Mouse (Mus musculus) hindbrain, embryonic 11.5 days (tissue): Measurements from ENCODE around the gene Daam1. TPM values are rescaled to one million over a fixed set of nuclear protein-coding genes. Genes with fewer than 3 reads are reported as not detected.

Experiments used
- ATAC-seq: fragments of 200-750 bp; cut with Nextera tagmentation; 2 replicates; pipeline ENCODE4 v1.8.0; 2017; ENCODE audit warnings: mild to moderate bottlenecking, moderate TSS enrichment, moderate library complexity; ENCODE audit not compliant: low FRiP score
- DNase-seq: peaks from one replicate; pipeline ENCODE4 v3.0.0-alpha.2; 2015; ENCODE audit warnings: low spot score
- H3K27ac ChIP-seq: fragments of 300-500 bp; sonication (generic); 2 replicates; pipeline ENCODE4 v1.5.1; 2014; ENCODE audit warnings: mild to moderate bottlenecking, low read depth, low read length
- H3K27me3 ChIP-seq: fragments of 300-500 bp; sonication (generic); 2 replicates; pipeline ENCODE4 v1.6.1; 2014; ENCODE audit warnings: mild to moderate bottlenecking, low read length, moderate library complexity, mixed read lengths; ENCODE audit not compliant: control insufficient read depth, insufficient read depth
- H3K36me3 ChIP-seq: fragments of 300-500 bp; sonication (generic); 2 replicates; pipeline ENCODE4 v1.6.1; 2014; ENCODE audit warnings: mild to moderate bottlenecking, low read length, moderate library complexity, mixed read lengths; ENCODE audit not compliant: control insufficient read depth, insufficient read depth
- H3K4me1 ChIP-seq: fragments of 300-500 bp; sonication (generic); replicated peaks from 2 replicates; pipeline ENCODE4 v1.6.1; 2014; ENCODE audit warnings: low read length, mixed read lengths; ENCODE audit not compliant: control insufficient read depth, insufficient read depth
- H3K4me2 ChIP-seq: fragments of 300-500 bp; sonication (generic); replicated peaks from 2 replicates; pipeline ENCODE4 v1.6.1; 2014; ENCODE audit warnings: mild to moderate bottlenecking, low read depth, low read length
- H3K4me3 ChIP-seq: fragments of 300-500 bp; sonication (generic); 2 replicates; pipeline ENCODE4 v1.5.1; 2014; ENCODE audit warnings: low read depth, low read length
- H3K9ac ChIP-seq: fragments of 300-500 bp; sonication (generic); 2 replicates; pipeline ENCODE4 v1.6.1; 2014; ENCODE audit warnings: low read depth, low read length
- H3K9me3 ChIP-seq: fragments of 300-500 bp; sonication (generic); 2 replicates; pipeline ENCODE4 v1.6.1; 2016; ENCODE audit warnings: low read length; ENCODE audit not compliant: control insufficient read depth
- WGBS: fragments of 180-500 bp; shearing (Covaris S2); extraction: QIAGEN DNeasy Blood & Tissue Kit; methylation state at CpG from one replicate; pipeline ENCODE4 v1.1.7; 2014; 5-methylcytosine and 5-hydroxymethylcytosine counted together
- polyA plus RNA-seq: library from polyadenylated mRNA; unstranded; fragments of >200 nt; fragmentation: Nextera tagmentation; extraction: Ambion mirVana; gene quantifications from 2 replicates; pipeline ENCODE4 v1.2.1, GENCODE M21; 2014

Gene Daam1
- polyA plus RNA-seq, 1 experiment from 2014 or later: 30.9 TPM

DNA sequence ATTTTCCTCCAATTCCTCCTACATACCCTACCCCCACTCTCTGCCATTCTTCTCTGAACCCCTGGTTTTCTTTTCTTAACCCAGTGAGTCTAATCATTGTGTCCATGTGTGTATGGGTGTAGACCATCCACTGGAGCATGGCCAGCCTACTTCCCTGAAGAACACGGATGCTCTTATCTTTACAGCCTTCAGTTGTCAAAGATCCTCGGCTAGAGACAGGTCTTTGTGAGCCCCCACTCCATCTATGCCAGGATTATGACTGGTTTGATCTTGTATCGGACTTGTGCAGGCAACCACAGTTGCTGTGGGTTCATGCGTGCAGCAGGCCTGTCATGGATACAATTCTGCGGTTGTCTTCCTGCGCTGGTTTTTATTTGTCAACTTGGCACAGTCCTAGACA lies 71.0 kb downstream of the Daam1 start:
- Histone ChIP-seq H3K9me3 (no peaks in the 10 kb centered on the region), H3K36me3 (no peaks in the 10 kb centered on the region), H3K4me1 (no peaks in the 10 kb centered on the region), H3K27ac (no peak overlapping the region), H3K4me3 (no peak overlapping the region), H3K27me3 (no peaks in the 10 kb centered on the region), H3K4me2 (no peak overlapping the region), H3K9ac (no peak overlapping the region)
- DNase-seq: no peak
- 96% methylated on average over 6 of the region's 6 CpGs for WGBS
- ATAC-seq: no peak

DNA sequence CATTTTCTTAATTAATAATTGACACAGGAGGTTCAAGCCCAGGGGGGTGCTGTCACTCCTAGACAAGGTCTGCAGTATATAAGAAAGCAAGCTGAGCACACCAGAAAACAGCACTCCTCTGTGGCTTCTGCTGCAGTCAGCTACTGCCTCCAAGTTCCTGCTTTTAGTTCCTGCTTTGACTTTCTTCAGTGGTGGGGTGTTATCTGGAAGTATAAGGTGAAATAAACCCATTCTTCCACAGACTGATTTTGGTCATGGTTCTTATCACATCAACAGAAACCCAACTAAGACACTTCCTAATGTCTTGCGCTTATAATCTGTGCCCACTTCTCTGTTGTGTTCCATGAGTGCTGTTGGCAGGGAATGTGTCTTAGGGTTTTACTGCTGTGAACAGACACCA lies 71.4 kb downstream of the Daam1 start:
- no peak for DNase-seq
- no peaks in the 10 kb centered on the region for H3K4me1 ChIP-seq
- ATAC-seq: no peak
- H3K36me3 ChIP-seq: no peaks in the 10 kb centered on the region
- H3K9ac ChIP-seq: no peak overlapping the region
- no peak overlapping the region for H3K4me3 ChIP-seq
- H3K27me3 ChIP-seq: no peaks in the 10 kb centered on the region
- 95% methylated on average over 1 of the region's 1 CpGs for WGBS
- H3K27ac ChIP-seq: no peak overlapping the region
- no peak overlapping the region for H3K4me2 ChIP-seq
- no peaks in the 10 kb centered on the region for H3K9me3 ChIP-seq

DNA sequence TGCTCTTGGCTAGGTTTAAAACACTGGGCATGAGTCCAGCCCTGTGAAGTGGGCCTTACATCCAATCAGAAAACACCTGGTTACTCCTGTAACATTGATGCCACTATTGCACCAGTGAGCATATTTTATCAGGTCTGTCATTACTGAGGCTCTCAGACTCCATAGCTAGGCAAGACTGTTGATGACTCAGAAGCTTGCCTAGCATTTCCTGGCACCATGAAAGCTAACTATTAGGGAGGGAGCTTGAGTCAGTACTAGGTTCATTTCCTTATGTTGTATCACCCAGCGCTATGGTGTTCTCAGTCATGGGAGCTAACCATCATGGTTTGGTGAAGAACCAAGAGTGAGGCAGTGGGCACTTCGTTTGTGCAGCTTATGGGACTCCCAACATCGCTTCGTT lies 72.3 kb downstream of the Daam1 start:
- H3K4me3 ChIP-seq: no peak overlapping the region
- H3K27me3 ChIP-seq: no peaks in the 10 kb centered on the region
- WGBS: 95% methylated on average over 4 of the region's 4 CpGs
- no peak overlapping the region for H3K9ac ChIP-seq
- no peak for DNase-seq
- H3K36me3 ChIP-seq: no peaks in the 10 kb centered on the region
- no peaks in the 10 kb centered on the region for H3K4me1 ChIP-seq
- H3K27ac ChIP-seq: no peak overlapping the region
- no peak for ATAC-seq
- no peaks in the 10 kb centered on the region for H3K9me3 ChIP-seq
- no peak overlapping the region for H3K4me2 ChIP-seq

- Histone ChIP-seq H3K4me3 (no peak overlapping the region), H3K4me1 (no peaks in the 10 kb centered on the region), H3K9me3 (no peaks in the 10 kb centered on the region), H3K27ac (no peak overlapping the region), H3K4me2 (no peak overlapping the region), H3K36me3 (no peaks in the 10 kb centered on the region), H3K9ac (no peak overlapping the region), H3K27me3 (no peaks in the 10 kb centered on the region)
- ATAC-seq: no peak
- 94% methylated on average over 4 of the region's 4 CpGs for WGBS
- DNase-seq: no peak
Observed at GRCm38 (mm10) chr12:71904310-71904709, 73.4 kb downstream of the Daam1 start.

DNA sequence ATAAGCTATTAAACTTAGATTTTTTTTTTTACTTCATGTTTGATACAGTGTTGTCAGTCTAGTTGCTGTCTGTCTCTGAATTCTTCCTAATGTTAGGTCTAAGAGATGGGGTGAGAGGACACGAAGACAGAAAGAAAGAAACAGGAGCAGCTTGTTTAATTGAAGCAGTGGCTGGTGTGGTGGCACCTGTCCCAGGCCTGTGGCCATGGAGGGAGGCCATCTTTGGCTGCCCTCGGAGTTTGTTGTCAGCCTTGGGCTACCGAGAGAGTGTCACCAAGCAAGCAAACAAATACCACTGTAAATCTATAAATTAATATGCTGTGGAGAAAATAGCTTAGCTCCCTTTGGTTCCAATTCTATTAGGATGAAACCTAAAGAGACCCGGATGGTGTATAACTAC lies 74.0 kb downstream of the Daam1 start:
- Histone ChIP-seq H3K4me2 (no peak overlapping the region), H3K4me1 (no peaks in the 10 kb centered on the region), H3K9ac (no peak overlapping the region), H3K36me3 (no peaks in the 10 kb centered on the region), H3K27ac (no peak overlapping the region), H3K27me3 (no peaks in the 10 kb centered on the region), H3K9me3 (no peaks in the 10 kb centered on the region), H3K4me3 (no peak overlapping the region)
- no peak for DNase-seq
- ATAC-seq: no peak
- 87% methylated on average over 4 of the region's 4 CpGs for WGBS

GRCm38 (mm10) chr12:71905640-71906320 lies 74.9 kb downstream of the Daam1 start:
- Histone ChIP-seq H3K27ac (no peak overlapping the region), H3K4me3 (no peak overlapping the region), H3K4me2 (no peak overlapping the region), H3K4me1 (no peaks in the 10 kb centered on the region), H3K9ac (no peak overlapping the region), H3K36me3 (no peaks in the 10 kb centered on the region), H3K9me3 (no peaks in the 10 kb centered on the region), H3K27me3 (no peaks in the 10 kb centered on the region)
- ATAC-seq: no peak
- 89% methylated on average over 13 of the region's 13 CpGs for WGBS
- DNase-seq: no peak

- WGBS: 93% methylated on average over 12 of the region's 12 CpGs
- no peak overlapping the region for H3K27ac ChIP-seq
- ATAC-seq (no peak), DNase-seq (no peak)
- H3K27me3 ChIP-seq: no peaks in the 10 kb centered on the region
- no peak overlapping the region for H3K9ac ChIP-seq
- no peak overlapping the region for H3K4me3 ChIP-seq
- no peak overlapping the region for H3K4me2 ChIP-seq
- H3K36me3 ChIP-seq: no peaks in the 10 kb centered on the region
- no peaks in the 10 kb centered on the region for H3K9me3 ChIP-seq
- H3K4me1 ChIP-seq: no peaks in the 10 kb centered on the region
Observed at GRCm38 (mm10) chr12:71906582-71907267, 75.8 kb downstream of the Daam1 start.

GRCm38 (mm10) chr12:71908984-71909383 lies 78.1 kb downstream of the Daam1 start:
- Histone ChIP-seq H3K4me3 (no peak overlapping the region), H3K4me1 (no peaks in the 10 kb centered on the region), H3K9me3 (no peaks in the 10 kb centered on the region), H3K27ac (no peak overlapping the region), H3K4me2 (no peak overlapping the region), H3K9ac (no peak overlapping the region), H3K27me3 (no peaks in the 10 kb centered on the region), H3K36me3 (no peaks in the 10 kb centered on the region)
- no peak for ATAC-seq
- 84% methylated on average over 5 of the region's 5 CpGs for WGBS
- no peak for DNase-seq

DNA sequence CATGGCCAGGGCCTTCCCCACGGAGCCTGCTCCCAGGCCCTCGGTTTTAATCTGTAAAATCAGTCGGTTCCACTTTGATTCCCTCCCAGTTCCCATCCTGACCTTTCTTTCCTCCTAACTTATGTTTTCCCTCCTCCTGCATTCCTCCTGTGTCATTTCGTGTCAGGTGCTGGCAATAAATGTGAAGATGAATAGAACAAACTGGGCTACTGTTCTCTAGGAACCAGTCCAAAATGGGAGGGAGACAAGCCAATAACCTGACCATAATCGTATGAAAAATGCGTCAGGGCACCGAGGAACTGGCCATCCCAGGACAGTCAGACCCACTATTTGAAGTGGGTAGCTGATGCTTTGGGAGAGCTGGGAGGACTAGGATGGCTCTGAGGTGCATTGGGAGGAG lies 79.4 kb downstream of the Daam1 start:
- Histone ChIP-seq H3K4me1 (no peaks in the 10 kb centered on the region), H3K27ac (no peak overlapping the region), H3K36me3 (no peaks in the 10 kb centered on the region), H3K4me3 (no peak overlapping the region), H3K9me3 (no peaks in the 10 kb centered on the region), H3K27me3 (no peaks in the 10 kb centered on the region), H3K9ac (no peak overlapping the region), H3K4me2 (no peak overlapping the region)
- no peak for ATAC-seq
- whole genome bisulfite sequencing: 77% methylated on average over 7 of the region's 7 CpGs
- no peak for DNase-seq
